ENCODE assay signal across 17 mouse cellular contexts in the genomic region with DNA sequence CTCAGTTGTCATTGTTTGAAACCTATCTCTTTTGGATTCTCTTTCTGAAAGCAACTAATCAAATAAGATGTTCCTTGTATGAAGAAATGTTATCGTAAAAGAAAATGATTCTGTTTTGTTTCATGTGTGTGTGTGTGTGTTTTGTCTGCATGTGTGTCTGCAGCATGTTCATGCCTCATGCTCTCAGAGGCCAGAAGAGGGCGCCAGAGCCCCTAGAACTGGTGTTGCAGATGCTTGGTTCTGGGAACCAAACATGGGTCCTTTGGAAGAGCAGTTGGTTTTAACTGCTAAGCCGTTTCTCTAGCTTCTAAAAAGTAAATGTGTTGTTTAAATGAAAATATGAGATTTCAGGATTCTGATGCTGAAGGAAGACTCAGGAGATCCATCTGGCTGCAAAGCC. TPM values are rescaled to one million over a fixed set of nuclear protein-coding genes. Genes with fewer than 3 reads are reported as not detected.
DNase-seq lines count a peak whose midpoint lies in the region; ATAC-seq and TF ChIP-seq lines count a peak whose summit lies in the region.
"Had no signal": no experiment of that assay in that cellular context is flagged by ENCODE, and none has a peak within 500 bp of the region (broad histone marks: within the 10 kb centered on the region; RNA-seq: fewer than 3 reads in every experiment).

No protein-coding gene starts in this region.

- no peak overlapping the region for H3K4me2 ChIP-seq in intestine, postnatal 0 days (replicated peaks; ENCODE audit: low read depth)
- H3K4me2 ChIP-seq in intestine, embryonic 16.5 days (ENCODE audit: low read depth, low read length) = no peak overlapping the region
- no peak overlapping the region for H3K4me2 ChIP-seq in midbrain, postnatal 0 days (ENCODE audit: low read depth, low read length, poor library complexity, severe bottlenecking)
- H3K4me2 ChIP-seq in midbrain, embryonic 16.5 days (ENCODE audit: low read length) = no peak overlapping the region
- H3K4me2 ChIP-seq in stomach, postnatal 0 days (replicated peaks; ENCODE audit: low read depth) = no peak overlapping the region
- no peak overlapping the region for H3K4me2 ChIP-seq in kidney, embryonic 14.5 days (replicated peaks; ENCODE audit: low read depth, low read length)
- H3K4me2 ChIP-seq: hindbrain, embryonic 12.5 days; limb, embryonic 12.5 days; midbrain, embryonic 13.5 days; neural tube, embryonic 12.5 days had no signal

- no peak overlapping the region for H3K9ac ChIP-seq in intestine, postnatal 0 days (ENCODE audit: low read depth, low read length)
- no peak overlapping the region for H3K9ac ChIP-seq in intestine, embryonic 16.5 days (ENCODE audit: low read depth, low read length)
- no peak overlapping the region for H3K9ac ChIP-seq in midbrain, postnatal 0 days (replicated peaks; ENCODE audit: low read length, poor library complexity, severe bottlenecking)
- H3K9ac ChIP-seq in midbrain, embryonic 16.5 days (ENCODE audit: low read depth, low read length) = no peak overlapping the region
- no peak overlapping the region for H3K9ac ChIP-seq in stomach, postnatal 0 days (ENCODE audit: low read length)
- no peak overlapping the region for H3K9ac ChIP-seq in kidney, embryonic 14.5 days (ENCODE audit: low read depth, low read length)
- H3K9ac ChIP-seq: hindbrain, embryonic 12.5 days; limb, embryonic 12.5 days; midbrain, embryonic 13.5 days; neural tube, embryonic 12.5 days had no signal

- ATAC-seq in intestine, postnatal 0 days = no peak
- no peak for ATAC-seq in intestine, embryonic 16.5 days
- no peak for ATAC-seq in midbrain, postnatal 0 days (ENCODE audit: low FRiP score)
- ATAC-seq in midbrain, embryonic 16.5 days = no peak
- no peak for ATAC-seq in stomach, postnatal 0 days (ENCODE audit: low FRiP score, low TSS enrichment)
- ATAC-seq in kidney, embryonic 14.5 days (ENCODE audit: low FRiP score, low TSS enrichment) = no peak

- H3K4me3 ChIP-seq in intestine, postnatal 0 days (ENCODE audit: low read depth, low read length) = no peak overlapping the region
- no peak overlapping the region for H3K4me3 ChIP-seq in intestine, embryonic 16.5 days (ENCODE audit: low read length)
- no peak overlapping the region for H3K4me3 ChIP-seq in midbrain, postnatal 0 days (ENCODE audit: low read depth, low read length)
- H3K4me3 ChIP-seq in midbrain, embryonic 16.5 days (ENCODE audit: low read depth, low read length) = no peak overlapping the region
- no peak overlapping the region for H3K4me3 ChIP-seq in stomach, postnatal 0 days (ENCODE audit: low read depth, low read length)
- no peak overlapping the region for H3K4me3 ChIP-seq in kidney, embryonic 14.5 days (ENCODE audit: low read length)
- H3K4me3 ChIP-seq: embryonic facial prominence, embryonic 10.5 days; hindbrain, embryonic 12.5 days; limb, embryonic 12.5 days; midbrain, embryonic 13.5 days; neural tube, embryonic 12.5 days had no signal

- H3K9me3 ChIP-seq in intestine, postnatal 0 days (ENCODE audit: control insufficient read depth) = no peaks in the 10 kb centered on the region
- H3K9me3 ChIP-seq in intestine, embryonic 16.5 days (ENCODE audit: control insufficient read depth, low read length) = 0 out of 2 replicates have a peak, but pooled peaks cover 3% of the 10 kb centered on the region
- no peaks in the 10 kb centered on the region for H3K9me3 ChIP-seq in midbrain, postnatal 0 days (ENCODE audit: low read length)
- H3K9me3 ChIP-seq in midbrain, embryonic 16.5 days (replicated peaks; ENCODE audit: control insufficient read depth, low read length, poor library complexity, severe bottlenecking) = no peaks in the 10 kb centered on the region
- H3K9me3 ChIP-seq in stomach, postnatal 0 days (ENCODE audit: control insufficient read depth, low read length) = no peaks in the 10 kb centered on the region
- no peaks in the 10 kb centered on the region for H3K9me3 ChIP-seq in kidney, embryonic 14.5 days (ENCODE audit: control insufficient read depth, low read length)
- H3K9me3 ChIP-seq: G1E; hindbrain, embryonic 12.5 days; midbrain, embryonic 13.5 days; neural tube, embryonic 12.5 days had no signal

- no peak overlapping the region for H3K27ac ChIP-seq in intestine, postnatal 0 days (ENCODE audit: low read depth, low read length)
- H3K27ac ChIP-seq in intestine, embryonic 16.5 days (ENCODE audit: low read length) = no peak overlapping the region
- no peak overlapping the region for H3K27ac ChIP-seq in midbrain, postnatal 0 days (ENCODE audit: low read depth, low read length)
- H3K27ac ChIP-seq in midbrain, embryonic 16.5 days (ENCODE audit: low read length) = no peak overlapping the region
- H3K27ac ChIP-seq in stomach, postnatal 0 days (replicated peaks) = no peak overlapping the region
- H3K27ac ChIP-seq in kidney, embryonic 14.5 days (ENCODE audit: low read depth, low read length) = no peak overlapping the region
- H3K27ac ChIP-seq: embryonic facial prominence, embryonic 10.5 days; hindbrain, embryonic 12.5 days; limb, embryonic 12.5 days; midbrain, embryonic 13.5 days; neural tube, embryonic 12.5 days had no signal

- H3K27me3 ChIP-seq in intestine, postnatal 0 days (replicated peaks; ENCODE audit: control insufficient read depth, insufficient read depth, low read length) = no peaks in the 10 kb centered on the region
- no peaks in the 10 kb centered on the region for H3K27me3 ChIP-seq in intestine, embryonic 16.5 days (replicated peaks; ENCODE audit: control insufficient read depth, insufficient read depth, low read length)
- no peaks in the 10 kb centered on the region for H3K27me3 ChIP-seq in midbrain, postnatal 0 days (ENCODE audit: insufficient read depth, low read length)
- no peaks in the 10 kb centered on the region for H3K27me3 ChIP-seq in midbrain, embryonic 16.5 days (ENCODE audit: control insufficient read depth, insufficient read depth, low read depth, low read length)
- no peaks in the 10 kb centered on the region for H3K27me3 ChIP-seq in stomach, postnatal 0 days (ENCODE audit: control insufficient read depth, insufficient read depth, low read length)
- no peaks in the 10 kb centered on the region for H3K27me3 ChIP-seq in kidney, embryonic 14.5 days (ENCODE audit: control insufficient read depth, insufficient read depth, low read length)
- H3K27me3 ChIP-seq: hindbrain, embryonic 12.5 days; limb, embryonic 12.5 days; midbrain, embryonic 13.5 days; neural tube, embryonic 12.5 days had no signal

- no peak for TF ChIP-seq EP300 in stomach, postnatal 0 days (optimal IDR thresholded peaks at IDR 0.05)

- 84% methylated on average over 3 of the region's 3 CpGs for WGBS in intestine, postnatal 0 days
- 85% methylated on average over 3 of the region's 3 CpGs for WGBS in intestine, embryonic 16.5 days
- 79% methylated on average over 3 of the region's 3 CpGs for WGBS in midbrain, postnatal 0 days
- WGBS in midbrain, embryonic 16.5 days = 80% methylated on average over 3 of the region's 3 CpGs
- 76% methylated on average over 3 of the region's 3 CpGs for whole genome bisulfite sequencing in stomach, postnatal 0 days
- 83% methylated on average over 3 of the region's 3 CpGs for WGBS in kidney, embryonic 14.5 days

- peak; percentile 34 for TF ChIP-seq CTCF in intestine, postnatal 0 days (IDR thresholded peaks at IDR 0.05; ENCODE audit: low read depth)
- TF ChIP-seq CTCF in midbrain, postnatal 0 days (IDR thresholded peaks at IDR 0.05) = peak; percentile 48
- peak; percentile 41 for TF ChIP-seq CTCF in stomach, postnatal 0 days (IDR thresholded peaks at IDR 0.05; ENCODE audit: low read depth)

- DNase-seq in midbrain, postnatal 0 days (ENCODE audit: low spot score) = no peak
- peak; percentile 18 for DNase-seq in NIH3T3 (ENCODE audit: low read depth)
- DNase-seq in stomach, postnatal 0 days (ENCODE audit: low spot score) = no peak
- DNase-seq: cerebellum, adult 9-10 months; kidney, adult 9 months; retina, postnatal 1 day; thymus, postnatal 25 days had no signal

- no peaks in the 10 kb centered on the region for H3K36me3 ChIP-seq in intestine, postnatal 0 days (ENCODE audit: control insufficient read depth, insufficient read depth)
- H3K36me3 ChIP-seq in intestine, embryonic 16.5 days (ENCODE audit: control insufficient read depth, insufficient read depth, low read length) = no peaks in the 10 kb centered on the region
- H3K36me3 ChIP-seq in midbrain, postnatal 0 days (ENCODE audit: insufficient read depth, low read length) = no peaks in the 10 kb centered on the region
- no peaks in the 10 kb centered on the region for H3K36me3 ChIP-seq in midbrain, embryonic 16.5 days (ENCODE audit: control insufficient read depth, insufficient read depth, low read length)
- no peaks in the 10 kb centered on the region for H3K36me3 ChIP-seq in stomach, postnatal 0 days (ENCODE audit: control insufficient read depth, insufficient read depth, low read length)
- no peaks in the 10 kb centered on the region for H3K36me3 ChIP-seq in kidney, embryonic 14.5 days (ENCODE audit: control insufficient read depth, insufficient read depth, low read length)
- H3K36me3 ChIP-seq: embryonic facial prominence, embryonic 10.5 days; G1E; hindbrain, embryonic 12.5 days; limb, embryonic 12.5 days; midbrain, embryonic 13.5 days; neural tube, embryonic 12.5 days had no signal

- no peaks in the 10 kb centered on the region for H3K4me1 ChIP-seq in intestine, postnatal 0 days (replicated peaks; ENCODE audit: control insufficient read depth, insufficient read depth, low read length)
- no peaks in the 10 kb centered on the region for H3K4me1 ChIP-seq in intestine, embryonic 16.5 days (ENCODE audit: control insufficient read depth, insufficient read depth, low read length)
- no peaks in the 10 kb centered on the region for H3K4me1 ChIP-seq in midbrain, postnatal 0 days (ENCODE audit: insufficient read depth, low read length)
- H3K4me1 ChIP-seq in midbrain, embryonic 16.5 days (ENCODE audit: control insufficient read depth, insufficient read depth, low read length) = peaks cover 4% of the 10 kb centered on the region
- no peaks in the 10 kb centered on the region for H3K4me1 ChIP-seq in stomach, postnatal 0 days (replicated peaks; ENCODE audit: control insufficient read depth, insufficient read depth)
- H3K4me1 ChIP-seq in kidney, embryonic 14.5 days (ENCODE audit: control insufficient read depth, insufficient read depth, low read length) = no peaks in the 10 kb centered on the region
- H3K4me1 ChIP-seq: embryonic facial prominence, embryonic 10.5 days; limb, embryonic 12.5 days; neural tube, embryonic 12.5 days had no signal

RNA-seq across cellular contexts. Expression of a gene that starts 56.1 kb away (rescaled TPM):
- polyA plus RNA-seq in intestine, postnatal 0 days (2015; fragmentation: Nextera tagmentation; extraction: Ambion mirVana) = 2.8 and 3.0 TPM in 2 replicates
- polyA plus RNA-seq in intestine, embryonic 16.5 days (2015; fragmentation: Nextera tagmentation; extraction: Ambion mirVana) = 3.3 and 3.4 TPM in 2 replicates
- total RNA-seq in midbrain, postnatal 0 days (2014; rRNA removed) = 31.3 and 31.8 TPM in 2 replicates
- polyA plus RNA-seq in midbrain, postnatal 0 days (2015; fragmentation: Nextera tagmentation; extraction: Ambion mirVana) = 17.8 and 20.1 TPM in 2 replicates
- 19.3 and 25.7 TPM in 2 replicates for polyA plus RNA-seq in midbrain, embryonic 16.5 days (2015; fragmentation: Nextera tagmentation; extraction: Ambion mirVana)
- 6.0 and 7.0 TPM in 2 replicates for polyA plus RNA-seq in stomach, postnatal 0 days (2015; fragmentation: Nextera tagmentation; extraction: Ambion mirVana)
- 4.8 and 6.7 TPM in 2 replicates for polyA plus RNA-seq in kidney, embryonic 14.5 days (2014; fragmentation: Nextera tagmentation; extraction: Ambion mirVana)
